Mouse (Mus musculus) thymus, postnatal 36 days (tissue): ENCODE measurements around the gene Wdr46.
A peak's percentile ranks its signal among the peaks of the same experiment; 100 is the strongest.

Experiments
- DNase-seq, 2 experiments: peaks; one replicate each; pipeline ENCODE4 v3.0.0; 2022; ENCODE audit warnings: mixed read lengths in 2 of 2

Gene Wdr46

GRCm38 (mm10) chr17:33953310-33953709, 12.8 kb downstream of the Wdr46 start:
- DNase-seq: no peak

GRCm38 (mm10) chr17:33953961-33954565, 13.6 kb downstream of the Wdr46 start:
- no peak for DNase-seq

- no peak for DNase-seq
These were observed 14.4 kb downstream of the Wdr46 start for GRCm38 (mm10) chr17:33954646-33955554.

GRCm38 (mm10) chr17:33955555-33956214, 15.2 kb downstream of the Wdr46 start, which contains the start of the genes Vps52 and Rps18:
Vps52 (plus strand) TSS chr17:33955812.
Rps18 (minus strand) TSS chr17:33956001.
- DNase-seq: peak; percentile 95

GRCm38 (mm10) chr17:33956336-33956735, 15.9 kb downstream of the Wdr46 start:
- DNase-seq: no peak

GRCm38 (mm10) chr17:33957493-33957892, 17.0 kb downstream of the Wdr46 start:
- no peak for DNase-seq

- no peak for DNase-seq
These were observed 18.0 kb downstream of the Wdr46 start for GRCm38 (mm10) chr17:33958451-33958850.

- no peak for DNase-seq
These were observed 18.7 kb downstream of the Wdr46 start for GRCm38 (mm10) chr17:33959135-33959534.

GRCm38 (mm10) chr17:33959948-33960347, 19.5 kb downstream of the Wdr46 start:
- DNase-seq: no peak

GRCm38 (mm10) chr17:33962876-33963275, 22.4 kb downstream of the Wdr46 start:
- no peak for DNase-seq

GRCm38 (mm10) chr17:33965082-33965845, 24.8 kb downstream of the Wdr46 start:
- no peak for DNase-seq

GRCm38 (mm10) chr17:33965846-33966550, 25.5 kb downstream of the Wdr46 start:
- no peak for DNase-seq

- DNase-seq: peak; percentile 73 to 77
These were observed 28.0 kb downstream of the Wdr46 start for GRCm38 (mm10) chr17:33968489-33968888.

- no peak for DNase-seq
These were observed 28.5 kb downstream of the Wdr46 start for GRCm38 (mm10) chr17:33968927-33969326.

- no peak for DNase-seq
These were observed 28.9 kb downstream of the Wdr46 start for GRCm38 (mm10) chr17:33969394-33969793.

GRCm38 (mm10) chr17:33972691-33973090, 32.2 kb downstream of the Wdr46 start:
- no peak for DNase-seq

- no peak for DNase-seq
These were observed 33.1 kb downstream of the Wdr46 start for GRCm38 (mm10) chr17:33973572-33973971.

GRCm38 (mm10) chr17:33977861-33978557, 37.5 kb downstream of the Wdr46 start:
- DNase-seq: no peak

GRCm38 (mm10) chr17:33978631-33979031, 38.2 kb downstream of the Wdr46 start:
- DNase-seq: peak; percentile 54 to 62

- no peak for DNase-seq
These were observed 39.1 kb downstream of the Wdr46 start for GRCm38 (mm10) chr17:33979512-33980050.
